Mouse (Mus musculus) cerebellum, postnatal 4 days (tissue): Measurements from ENCODE around the gene Zfp85.
"Not testable (repeated sequence)": the region's sequence is repeated elsewhere in the genome, so short reads cannot be mapped to it uniquely, and the experiment has no call there.

Experiments used
- DNase-seq, 2 experiments: peaks; one replicate each; pipeline ENCODE4 v3.0.0; 2022; ENCODE audit warnings: low spot score in 2 of 2, mixed read lengths in 1 of 2

Zfp85 gene

DNA sequence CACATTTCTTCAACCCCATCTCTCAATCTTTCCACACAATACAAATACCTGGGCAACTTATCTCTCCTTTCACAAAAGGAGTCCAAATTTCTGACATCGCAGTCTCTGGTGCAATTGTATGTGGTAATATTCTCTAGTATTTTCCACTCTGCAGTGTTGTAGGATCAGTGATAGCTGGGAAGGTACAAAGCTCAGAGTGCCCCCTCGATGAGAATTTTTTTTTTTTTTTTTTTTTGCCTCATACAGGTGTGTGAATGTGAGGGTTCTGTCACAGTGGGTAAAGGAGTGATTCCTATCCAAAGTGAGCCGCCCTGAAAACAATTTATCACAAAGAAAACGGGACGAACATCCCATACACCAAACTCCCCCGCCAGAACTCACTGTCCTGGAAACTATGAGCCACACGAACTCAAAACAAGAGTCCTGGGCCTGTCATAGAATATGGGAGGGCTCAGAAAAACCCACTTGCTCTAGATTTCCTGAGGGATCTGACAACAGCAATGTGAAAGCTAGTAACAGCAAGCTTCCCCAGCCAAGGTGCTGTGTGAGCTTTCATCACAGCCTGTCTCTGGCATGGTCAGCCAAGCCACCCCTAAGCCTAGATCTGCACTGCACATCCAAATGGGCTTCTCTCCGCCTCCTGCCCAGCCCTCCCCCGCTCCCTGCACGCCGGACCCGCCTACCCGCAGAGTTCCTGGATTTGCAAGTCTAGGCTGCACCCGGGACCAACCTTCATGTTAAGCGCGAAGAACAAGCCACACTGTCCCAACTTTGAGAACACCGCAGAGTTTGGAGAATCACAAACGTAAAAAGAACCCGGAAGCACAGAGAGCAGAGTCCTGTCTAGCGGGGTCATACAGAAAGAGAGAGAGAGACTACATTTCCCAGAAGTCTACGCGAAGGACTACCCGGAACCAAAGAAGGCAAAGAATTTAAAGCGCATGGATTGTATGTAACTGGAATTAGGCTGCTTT lies at the start of gene Zfp85:
Zfp85 (minus strand) TSS at position 896 of the 974 bp plus-strand sequence.
- DNase-seq: peak; percentile 29 to 48

DNA sequence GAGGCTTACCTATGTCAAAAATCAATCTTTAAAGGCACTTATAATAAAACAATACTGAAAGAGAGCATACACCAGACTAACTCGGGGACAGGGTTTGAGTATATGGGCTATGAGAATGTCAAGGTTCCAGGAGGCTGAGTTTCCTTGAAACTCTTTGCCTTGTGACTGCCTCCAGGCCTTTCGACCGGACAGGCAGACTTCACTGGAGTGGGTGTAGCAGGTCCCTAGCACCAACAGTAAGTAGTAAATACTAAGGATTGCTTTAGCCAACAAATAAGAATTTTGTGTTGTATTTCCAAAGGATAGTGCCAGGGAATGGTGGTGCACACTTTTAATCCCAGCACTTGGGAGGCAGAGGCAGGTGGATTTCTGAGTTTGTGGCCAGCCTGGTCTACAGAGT lies 44.1 kb upstream of the Zfp85 start:
- not testable (repeated sequence) for DNase-seq

DNA sequence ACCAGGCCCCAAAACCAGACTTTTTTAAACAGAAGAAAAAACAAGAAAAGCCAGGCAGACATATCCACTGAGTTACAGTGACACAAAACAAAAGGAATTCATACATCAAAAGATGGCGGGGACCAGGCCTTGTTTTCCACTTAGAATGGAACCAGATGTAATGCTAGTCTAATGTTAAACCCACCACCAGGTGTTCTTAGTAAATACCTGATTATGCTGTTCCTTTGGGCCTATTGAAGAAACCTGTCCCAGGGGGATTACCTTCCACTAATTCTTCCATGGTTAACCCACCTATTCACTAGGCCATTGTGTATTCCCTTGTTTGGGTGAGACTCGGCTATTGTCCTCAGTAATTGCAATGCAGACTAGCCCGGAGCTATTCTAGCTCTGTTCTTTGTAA lies 43.6 kb upstream of the Zfp85 start:
- no peak for DNase-seq

GRCm38 (mm10) chr13:67791921-67792455 lies 37.0 kb upstream of the Zfp85 start:
- DNase-seq: no peak

GRCm38 (mm10) chr13:67779265-67780221 lies 24.5 kb upstream of the Zfp85 start, which contains the start of gene Zfp493:
TSS of gene Zfp493 (plus strand) at chr13:67779693.
- DNase-seq: peak in 1 of 2 experiments; percentile 45

- DNase-seq: no peak
Measured at GRCm38 (mm10) chr13:67763031-67763768, 8.2 kb upstream of the Zfp85 start.

- DNase-seq: no peak
Measured at GRCm38 (mm10) chr13:67759966-67760365, 4.9 kb upstream of the Zfp85 start.

DNA sequence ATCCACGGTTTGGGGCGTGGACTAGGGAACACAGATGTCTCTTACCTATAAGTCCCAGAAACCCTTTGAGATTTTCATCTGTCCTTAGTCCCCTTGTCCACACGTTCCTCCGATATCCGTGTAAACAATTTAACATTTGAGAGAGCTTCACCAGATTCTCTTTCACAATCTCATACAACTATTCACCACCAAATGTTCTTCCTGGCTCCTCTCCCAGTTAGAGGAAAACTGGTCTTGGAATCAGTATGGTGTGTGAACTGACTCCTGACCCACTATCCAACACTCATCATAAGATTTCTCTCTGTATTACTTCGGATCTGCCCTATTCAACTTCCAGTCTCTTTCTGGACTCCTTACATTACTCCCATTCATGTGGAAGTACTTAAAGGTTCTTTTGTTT lies 733 bp upstream of the Zfp85 start:
- no peak for DNase-seq

GRCm38 (mm10) chr13:67743896-67744295 lies 11.1 kb downstream of the Zfp85 start:
- no peak for DNase-seq

DNA sequence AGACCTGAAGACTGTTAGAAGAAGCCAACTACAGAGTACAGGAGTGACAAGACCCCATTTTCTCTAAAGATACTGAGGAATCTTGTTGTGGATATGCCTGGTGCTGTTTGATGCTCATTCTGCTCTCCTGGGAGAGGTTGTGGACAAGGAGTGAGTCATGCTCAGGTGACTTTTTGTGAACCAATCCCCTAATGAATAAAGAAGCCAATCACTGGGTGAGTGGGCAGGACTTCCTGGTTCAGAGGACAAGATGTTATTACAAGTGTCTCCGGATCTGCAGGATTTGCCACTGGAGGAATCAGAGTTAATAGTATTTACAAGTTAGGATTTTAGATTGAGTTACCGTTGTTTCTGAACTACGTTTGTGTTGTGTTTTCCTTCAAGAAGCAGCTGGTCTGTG lies 12.1 kb downstream of the Zfp85 start:
- DNase-seq: no peak

GRCm38 (mm10) chr13:67734391-67734790 lies 20.6 kb downstream of the Zfp85 start:
- DNase-seq: not testable (repeated sequence)

DNA sequence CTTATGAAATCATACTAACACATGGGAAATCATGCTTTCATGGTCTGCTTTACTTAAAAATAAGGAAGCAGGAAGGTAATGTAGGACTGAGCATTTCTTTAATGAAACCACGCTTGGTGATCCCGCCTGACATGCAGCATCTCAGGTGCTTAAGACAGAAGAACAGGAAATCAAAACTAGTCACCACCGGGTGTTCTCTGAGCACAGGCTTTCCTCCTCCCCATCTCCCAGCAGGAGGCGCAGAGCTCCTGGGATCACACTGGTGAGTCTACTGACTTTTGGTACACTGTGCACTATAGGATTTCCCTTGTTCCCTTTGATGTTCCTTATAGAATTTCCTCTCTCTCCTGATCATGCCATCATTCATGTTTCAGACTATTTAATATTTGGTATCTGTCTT lies 25.6 kb downstream of the Zfp85 start:
- DNase-seq: peak in 1 of 2 experiments; percentile 8

DNA sequence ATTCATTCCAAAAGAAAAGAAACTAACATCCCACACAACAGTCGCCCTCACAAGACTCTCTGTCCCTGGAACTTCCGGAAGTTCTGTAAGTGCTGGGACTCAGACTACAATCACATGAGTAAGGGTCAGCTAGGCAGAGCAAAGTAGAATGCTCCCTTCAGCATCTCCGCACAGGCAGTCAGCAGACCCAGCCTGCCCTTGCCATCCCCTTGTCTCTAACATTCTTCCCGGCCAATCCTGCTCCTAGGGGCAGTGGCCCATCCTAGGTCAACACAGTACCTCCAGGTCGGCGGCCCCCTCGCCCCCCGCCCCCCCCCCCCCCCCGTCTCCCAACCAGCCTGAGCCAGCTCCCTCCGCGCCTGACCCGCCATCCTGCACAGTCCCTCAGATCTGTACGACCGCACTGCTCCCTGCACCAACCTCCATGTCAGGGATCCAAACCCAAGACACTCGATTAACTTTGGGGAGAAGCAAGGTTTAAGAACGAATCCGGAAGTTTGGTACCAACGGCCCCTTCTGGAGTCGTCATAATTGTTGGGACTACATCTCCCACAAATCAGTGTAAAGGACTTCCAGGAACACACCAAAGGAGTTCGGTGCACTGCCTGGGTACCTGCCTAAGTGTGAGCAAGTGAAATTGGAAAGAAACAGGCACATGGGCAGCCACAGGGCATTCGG lies 26.2 kb downstream of the Zfp85 start, which contains the start of gene Zfp65:
Zfp65 (minus strand) TSS at position 533 of the 678 bp plus-strand sequence.
- peak in 1 of 2 experiments; percentile 28 for DNase-seq

DNA sequence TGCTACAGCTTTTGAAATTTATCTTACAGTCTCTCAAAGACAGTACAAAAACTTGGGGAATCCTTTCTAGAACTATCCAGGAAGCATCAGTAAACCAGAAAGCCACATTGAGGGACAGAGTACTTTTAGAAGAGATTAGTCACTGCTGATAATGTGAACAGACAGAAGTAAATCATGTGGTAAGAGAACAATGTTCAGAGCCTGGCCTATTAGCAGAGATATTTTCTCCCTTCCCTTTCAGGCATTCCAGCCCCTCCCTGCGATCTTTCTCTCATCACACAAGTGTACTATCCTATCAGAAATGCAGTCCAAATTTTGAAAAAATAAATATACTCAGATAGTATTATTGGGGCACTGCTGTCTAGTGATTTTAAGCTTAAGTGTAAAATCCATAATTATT lies 26.9 kb downstream of the Zfp85 start:
- DNase-seq: no peak

- peak in 1 of 2 experiments; percentile 48 for DNase-seq
Measured at GRCm38 (mm10) chr13:67725331-67725730, 29.7 kb downstream of the Zfp85 start.

DNA sequence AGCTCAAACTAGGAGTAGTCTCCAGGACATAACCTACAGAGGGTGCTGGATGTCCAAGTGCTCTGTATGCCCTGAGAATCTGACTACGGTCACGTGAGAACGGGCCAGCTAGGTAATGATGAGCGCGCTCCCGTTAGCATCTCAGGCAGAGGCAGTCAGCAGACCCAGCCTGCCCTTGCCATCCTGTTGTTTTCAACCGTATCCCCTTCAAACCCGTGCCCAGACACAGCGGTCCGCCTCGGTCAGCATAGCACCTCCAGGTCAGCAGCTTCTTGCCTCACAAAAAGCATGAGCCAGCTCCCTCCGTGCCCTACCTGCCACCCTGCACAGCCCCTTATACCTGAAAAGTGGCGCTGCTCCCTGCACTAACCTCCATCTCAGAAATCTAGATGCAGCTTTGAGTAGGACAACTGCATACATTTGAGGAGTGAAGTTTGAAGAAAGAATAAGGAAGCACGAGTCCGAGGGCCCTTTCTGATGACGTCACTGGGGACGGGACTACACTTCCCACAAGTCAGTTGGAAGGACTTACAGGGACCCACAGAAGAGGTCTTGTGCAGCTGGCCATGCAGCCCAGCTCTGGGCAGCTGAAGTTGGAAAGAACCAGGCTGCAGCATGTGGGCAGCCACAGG lies 31.1 kb downstream of the Zfp85 start:
- DNase-seq: peak; percentile 58 to 78
